Mouse (Mus musculus) thymus, postnatal 36 days (tissue): ENCODE results near the gene Brd9.
A peak's percentile ranks its signal among the peaks of the same experiment; 100 is the strongest.
"Not testable (repeated sequence)": the region's sequence is repeated elsewhere in the genome, so short reads cannot be mapped to it uniquely, and the experiment has no call there.

Experiments
- DNase-seq, 2 experiments: peaks; one replicate each; pipeline ENCODE4 v3.0.0; 2022; ENCODE audit warnings: mixed read lengths in 2 of 2

Brd9 gene

DNA sequence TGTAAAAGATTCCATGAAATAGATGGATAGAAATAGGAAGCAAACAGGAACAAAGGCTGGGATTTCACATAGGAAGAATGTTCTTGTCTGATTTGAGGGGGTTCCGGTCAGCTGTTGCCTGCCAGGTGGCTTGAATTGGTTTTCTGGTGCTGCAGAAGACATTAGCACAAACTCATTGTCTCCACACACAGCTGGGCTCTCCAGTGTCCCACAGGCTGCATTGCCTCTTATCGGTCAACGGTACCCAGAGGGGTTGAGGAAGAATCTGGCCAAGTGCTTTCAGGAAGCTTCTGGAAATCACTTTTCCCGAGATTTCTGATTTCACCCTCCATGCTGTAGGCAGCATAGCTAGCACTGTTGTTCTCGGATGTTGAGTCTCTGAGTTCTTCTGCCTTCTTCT lies 53.7 kb downstream of the Brd9 start:
- no peak for DNase-seq

- DNase-seq = no peak
Observed at GRCm38 (mm10) chr13:73996456-73996855, 58.8 kb downstream of the Brd9 start.

- no peak for DNase-seq
Observed at GRCm38 (mm10) chr13:74000519-74000918, 62.9 kb downstream of the Brd9 start.

DNA sequence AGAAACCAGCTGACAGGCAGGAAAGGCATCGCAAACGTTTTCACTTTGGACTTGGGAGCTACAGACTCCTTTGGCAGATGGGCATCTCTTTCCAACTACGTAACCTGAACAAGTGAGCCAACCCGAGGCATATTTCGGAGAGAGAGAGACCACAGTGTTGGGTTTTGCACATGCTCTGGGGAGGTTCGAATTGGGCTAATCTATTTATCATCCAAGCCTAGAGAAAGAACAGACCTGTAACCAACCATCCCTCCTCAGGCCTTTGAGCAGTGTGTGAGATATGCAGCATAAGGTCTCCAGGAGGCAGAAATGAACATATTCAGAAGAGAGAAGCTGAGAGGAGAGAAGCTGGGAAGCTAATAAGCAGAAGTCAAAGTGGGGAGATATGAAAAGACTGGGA lies 63.4 kb downstream of the Brd9 start:
- no peak for DNase-seq

- no peak for DNase-seq
Observed at GRCm38 (mm10) chr13:74001492-74001891, 63.9 kb downstream of the Brd9 start.

- not testable (repeated sequence) for DNase-seq
Observed at GRCm38 (mm10) chr13:74006881-74007280, 69.3 kb downstream of the Brd9 start.

DNA sequence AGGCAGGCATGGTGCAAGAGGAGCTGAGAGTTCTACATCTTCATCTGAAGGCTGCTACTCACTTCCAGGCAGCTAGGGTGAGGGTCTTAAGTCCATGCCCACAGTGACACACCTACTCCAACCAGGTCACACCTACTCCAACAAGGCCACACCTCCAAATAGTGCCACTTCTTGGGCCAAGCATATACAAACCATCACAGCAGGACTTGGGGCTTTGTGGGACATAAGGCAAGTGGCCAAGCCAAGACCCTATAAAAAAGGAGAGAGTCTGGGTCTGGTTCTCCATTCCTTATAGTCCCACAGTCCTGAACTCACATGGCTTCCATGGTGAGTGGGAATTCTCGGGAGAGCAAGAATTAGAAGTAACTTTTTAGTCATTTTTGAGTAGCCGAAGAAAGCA lies 70.6 kb downstream of the Brd9 start:
- not testable (repeated sequence) for DNase-seq

GRCm38 (mm10) chr13:74008948-74009718 lies 71.5 kb downstream of the Brd9 start, which contains the start of gene Tppp:
TSS of gene Tppp (plus strand) at chr13:74009407.
- DNase-seq = peak; percentile 93

GRCm38 (mm10) chr13:74009791-74010614 lies 72.4 kb downstream of the Brd9 start:
- peak; percentile 39 to 55 for DNase-seq
